Mouse (Mus musculus) natural killer cell, adult 2 months (primary cell): ENCODE measurements around the gene Zfp566.
"Not testable (repeated sequence)": the region's sequence is repeated elsewhere in the genome, so short reads cannot be mapped to it uniquely, and the experiment has no call there.

Source experiments
- DNase-seq, 2 experiments: peaks; one replicate each; pipeline ENCODE4 v3.0.0; 2022; ENCODE audit warnings: low spot score in 2 of 2

Zfp566 gene

DNA sequence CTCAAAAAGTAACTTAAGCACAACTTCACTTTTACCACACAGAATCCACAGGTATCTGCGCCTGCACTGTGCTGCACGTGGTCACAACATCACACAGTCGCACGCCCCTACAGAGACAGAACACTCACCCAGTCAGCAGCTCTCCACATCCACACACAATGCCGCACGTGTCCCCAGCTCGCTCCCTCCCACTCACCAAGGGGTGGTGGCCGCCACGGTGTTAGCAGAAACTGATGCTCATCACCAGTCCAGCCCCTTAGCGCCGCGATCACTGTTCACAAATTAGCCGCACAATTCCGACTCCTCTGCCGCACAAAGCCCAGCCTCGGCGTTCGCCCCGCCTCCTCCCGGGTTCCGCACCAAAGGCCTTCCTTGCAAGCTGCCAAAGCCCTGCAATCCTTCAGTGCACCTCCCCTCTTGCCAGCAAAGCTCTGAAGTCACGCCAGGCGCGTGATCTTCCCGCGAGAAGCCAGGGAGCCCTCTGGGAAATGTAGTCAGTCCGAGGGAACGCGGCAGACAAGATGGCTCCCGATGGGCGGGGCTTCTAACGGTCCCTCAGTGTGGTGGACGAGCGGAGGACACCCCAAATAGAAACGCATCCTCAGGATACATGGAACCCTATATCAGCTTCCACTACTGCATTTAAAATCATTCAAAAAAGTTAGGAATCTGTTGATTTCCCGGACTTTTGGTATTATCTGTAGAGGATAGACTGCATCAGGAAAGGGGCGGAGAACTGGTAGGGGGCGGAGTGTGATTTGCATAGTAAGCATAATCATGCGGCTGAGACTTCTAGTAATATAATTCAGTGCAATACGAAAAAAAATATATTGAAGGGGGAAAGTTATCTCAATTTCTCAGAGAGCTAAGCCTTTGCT, at the start of gene Zfp566, which contains the start of gene Gm26920:
TSS of gene Zfp566 (minus strand) at position 436 of the 878 bp plus-strand sequence.
TSS of gene Gm26920 (minus strand) at position 319 of the 878 bp plus-strand sequence.
- DNase-seq = peak; percentile 94

GRCm38 (mm10) chr7:30136826-30137225, 46.5 kb upstream of the Zfp566 start:
- no peak for DNase-seq

- DNase-seq = no peak
Observed at GRCm38 (mm10) chr7:30132396-30132795, 42.1 kb upstream of the Zfp566 start.

GRCm38 (mm10) chr7:30129900-30130299, 39.6 kb upstream of the Zfp566 start:
- no peak for DNase-seq

DNA sequence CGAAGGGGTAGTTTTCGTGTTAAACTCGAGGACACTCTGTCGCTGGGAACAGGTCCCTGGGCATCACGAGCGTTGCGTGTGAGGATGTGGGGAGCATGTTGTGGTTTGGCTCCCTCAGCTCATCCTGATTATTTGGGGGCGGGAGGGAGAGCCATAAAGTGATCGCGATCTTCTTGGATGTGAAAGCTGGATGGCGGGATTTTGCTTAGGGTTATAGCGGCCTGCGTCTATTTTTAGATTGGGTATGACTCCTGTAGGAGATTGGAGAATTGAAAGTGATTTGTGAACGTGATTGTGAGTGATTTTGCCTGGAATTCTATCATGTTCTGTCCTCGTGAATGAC, 31.8 kb upstream of the Zfp566 start:
- DNase-seq = no peak

DNA sequence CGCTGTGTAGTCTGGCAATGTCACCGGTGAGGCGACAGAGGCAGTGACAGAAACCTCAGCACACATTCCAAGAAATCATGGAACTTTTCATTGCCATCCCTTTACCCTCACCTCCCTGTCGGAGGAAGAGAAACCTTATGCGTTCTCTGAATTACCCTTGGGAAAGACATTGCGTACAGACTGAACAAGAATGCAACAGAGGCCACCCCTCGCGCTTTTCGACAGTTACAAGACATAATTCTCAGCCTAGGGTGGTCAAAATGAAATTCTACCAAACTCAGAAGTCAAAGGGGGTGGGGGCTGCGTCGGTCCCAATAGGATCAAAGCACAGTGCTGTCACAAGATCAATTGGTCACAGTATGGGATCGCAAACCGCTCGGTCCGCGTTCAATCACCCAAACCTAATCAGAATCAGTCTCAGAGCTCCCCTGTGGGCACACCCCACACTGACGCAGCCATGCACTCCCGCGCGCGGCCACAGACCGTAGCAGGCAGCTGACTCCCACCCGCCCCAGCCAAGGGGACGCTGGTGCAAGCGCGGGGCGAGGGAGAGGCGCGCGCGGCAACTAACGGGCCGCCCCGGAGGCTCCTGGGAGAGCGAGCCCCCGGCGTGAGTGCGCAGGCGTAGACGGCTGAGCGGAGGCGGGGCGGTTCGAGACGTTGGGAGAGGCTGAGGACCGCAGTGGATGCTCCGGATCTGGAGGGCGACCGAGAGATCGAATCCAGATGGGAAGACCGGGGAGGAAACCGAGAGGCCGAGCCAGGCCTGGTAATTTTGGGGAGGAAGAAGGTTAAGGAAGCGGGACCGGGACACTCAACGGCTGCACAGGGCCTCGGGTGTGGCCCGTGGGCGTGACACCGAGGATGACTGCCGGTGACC, 31.2 kb upstream of the Zfp566 start, which contains the start of gene Zfp382:
TSS of gene Zfp382 (plus strand) at position 635 of the 880 bp plus-strand sequence.
- DNase-seq = peak; percentile 74 to 88

DNA sequence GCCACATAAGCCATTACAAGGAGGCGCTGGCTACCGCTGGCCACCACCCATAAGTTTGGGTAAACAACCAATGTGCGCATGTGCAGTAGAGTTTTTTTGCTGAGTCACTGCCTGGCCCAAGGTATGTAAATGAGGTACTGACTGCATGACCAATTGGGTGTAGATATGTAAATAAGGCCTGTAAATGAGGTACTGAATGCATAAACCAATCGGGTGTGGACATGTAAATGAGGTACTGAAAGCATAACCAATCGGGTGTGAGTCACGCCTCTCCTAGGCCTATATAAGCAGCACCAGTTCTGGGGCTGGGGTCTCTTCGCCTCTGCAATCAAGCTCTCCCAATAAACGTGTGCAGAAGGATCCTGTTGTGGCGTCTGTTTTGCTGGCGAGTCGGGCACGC, 27.6 kb upstream of the Zfp566 start:
- not testable (repeated sequence) for DNase-seq

DNA sequence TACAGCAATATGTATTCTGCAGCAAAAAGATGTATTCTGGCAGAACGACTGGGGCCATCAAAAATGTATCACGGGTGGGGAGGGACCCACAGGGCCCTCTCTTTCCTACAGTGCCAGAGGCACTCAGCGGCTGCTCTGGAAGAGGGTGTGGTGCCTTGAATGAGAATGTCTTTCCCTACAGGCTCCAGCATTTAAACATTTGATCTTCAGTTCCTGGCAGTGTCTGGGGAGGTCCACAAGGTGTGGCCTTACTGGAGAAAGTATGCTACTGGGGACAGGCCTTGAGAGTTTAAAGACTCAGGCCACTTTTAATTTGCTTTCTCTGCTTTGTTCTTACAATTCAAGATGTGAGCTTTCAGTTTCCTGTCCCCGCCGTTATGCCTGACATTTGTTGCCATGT, 25.7 kb upstream of the Zfp566 start:
- DNase-seq = no peak

DNA sequence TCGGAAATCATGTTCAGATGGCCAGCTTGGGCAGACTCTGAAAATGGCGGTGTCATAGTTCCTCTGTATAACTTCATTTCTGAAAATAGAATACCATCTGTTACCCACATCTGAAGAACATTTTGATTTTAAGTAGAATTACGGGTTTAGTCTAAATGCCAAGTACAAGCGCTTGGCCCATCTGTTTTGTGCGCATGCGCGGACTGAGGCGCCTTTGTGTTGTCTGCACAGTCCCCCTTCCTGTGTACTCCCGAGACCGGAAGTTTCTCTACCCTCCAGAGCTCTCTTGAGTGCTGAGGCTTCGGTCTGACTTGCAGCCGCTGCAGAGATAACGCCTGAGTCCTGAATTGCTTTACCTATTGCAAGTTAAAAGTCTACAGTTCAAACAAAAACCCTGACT, 9.0 kb upstream of the Zfp566 start:
- peak; percentile 68 to 70 for DNase-seq

- DNase-seq = no peak
Observed at GRCm38 (mm10) chr7:30095551-30096125, 5.3 kb upstream of the Zfp566 start.

- DNase-seq = peak; percentile 75 to 80
Observed at GRCm38 (mm10) chr7:30094646-30095429, 4.5 kb upstream of the Zfp566 start, which contains the start of gene Zfp260. Gene Zfp260 (plus strand): TSS chr7:30094777.

DNA sequence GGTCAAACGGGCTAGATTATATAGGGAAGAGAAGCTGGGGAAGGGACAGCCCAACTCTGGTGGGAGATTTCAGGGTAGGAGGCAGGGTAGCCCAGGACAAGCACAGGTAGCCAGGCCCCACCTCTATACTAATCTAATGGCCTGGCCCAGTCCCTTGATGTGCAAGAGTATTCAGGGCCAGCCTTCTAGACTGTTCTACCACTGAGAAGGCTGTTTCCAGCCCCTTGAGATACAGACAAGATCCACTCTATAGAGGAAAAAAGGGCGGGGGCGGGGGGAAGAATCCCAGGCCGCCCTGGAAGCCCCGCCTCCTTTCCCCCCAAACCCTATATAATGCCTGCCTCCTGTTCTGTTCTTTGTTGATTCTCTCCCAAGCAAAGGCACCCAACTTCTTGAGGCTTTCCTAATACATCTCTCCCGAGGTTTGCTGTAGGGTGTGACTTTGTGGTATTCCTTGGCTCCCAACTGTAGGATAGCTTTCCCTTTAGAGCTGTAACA, 3.6 kb upstream of the Zfp566 start:
- DNase-seq = no peak

DNA sequence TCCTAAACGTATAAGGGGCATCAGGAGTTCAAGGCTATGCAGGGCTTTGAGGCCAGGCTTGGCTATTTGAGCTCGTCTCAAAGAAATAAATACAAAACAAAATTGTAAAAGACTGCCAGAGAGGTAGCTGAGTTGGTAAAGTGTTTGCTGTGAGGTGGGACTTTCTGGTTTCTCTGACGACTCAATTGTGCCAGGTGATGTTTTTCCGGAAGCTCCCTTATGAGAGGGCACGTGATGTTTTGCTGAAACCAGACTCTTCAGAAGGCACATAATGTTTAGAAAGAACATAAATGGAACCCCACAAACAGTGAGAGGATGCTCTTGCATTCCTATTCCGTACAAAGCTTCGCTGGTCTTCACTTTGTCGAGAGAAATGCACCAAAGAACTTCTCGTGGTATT, 2.3 kb upstream of the Zfp566 start:
- no peak for DNase-seq

DNA sequence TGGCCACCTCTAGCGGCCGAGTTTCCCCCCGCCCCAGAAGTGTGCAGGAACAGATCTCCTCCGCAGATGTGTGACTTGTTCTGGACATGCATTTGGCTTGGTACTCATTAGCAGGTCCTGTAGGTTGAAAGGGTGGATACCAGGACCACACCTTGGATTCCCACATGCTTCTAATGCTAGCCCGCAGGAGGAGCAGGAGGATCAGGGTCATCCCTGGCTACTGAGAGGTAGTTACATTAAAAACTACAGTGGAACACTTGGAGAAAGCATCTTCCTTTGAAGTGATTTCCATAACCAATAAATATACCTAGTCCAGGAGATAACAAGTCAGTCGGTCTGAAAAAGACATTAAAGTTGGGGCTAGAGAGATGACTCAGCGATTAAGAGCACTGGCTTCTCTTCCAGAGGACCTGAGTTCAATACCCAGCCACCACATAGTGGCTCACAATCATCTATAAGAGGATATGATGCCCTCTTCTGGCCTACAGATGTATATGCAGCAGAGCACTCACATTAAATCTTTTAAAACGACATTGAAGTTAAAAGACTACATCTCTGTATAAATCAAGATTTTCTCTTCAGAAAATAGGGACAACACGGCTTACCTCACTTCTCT, 751 bp upstream of the Zfp566 start:
- DNase-seq = peak; percentile 11 to 18

GRCm38 (mm10) chr7:30089405-30089804, 922 bp downstream of the Zfp566 start:
- DNase-seq = no peak

DNA sequence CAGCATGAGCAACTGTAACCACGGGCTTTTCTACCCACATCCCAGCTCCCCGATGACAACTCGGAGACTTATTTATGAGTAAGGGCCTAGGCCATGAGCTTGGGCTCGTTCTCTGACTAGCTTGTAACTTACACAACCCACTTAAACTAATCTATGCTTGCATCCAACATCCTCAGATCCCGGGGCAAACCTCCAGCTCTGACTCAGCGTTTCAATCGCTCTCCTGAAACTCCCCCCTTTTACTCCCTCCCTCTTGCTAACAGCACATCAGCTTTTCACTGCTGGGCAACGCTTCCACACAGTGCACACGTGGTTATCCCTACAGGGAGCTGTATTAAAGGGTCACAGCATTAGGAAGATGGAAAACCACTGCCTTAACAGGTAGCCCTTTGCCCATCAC, 3.8 kb downstream of the Zfp566 start:
- DNase-seq = no peak

GRCm38 (mm10) chr7:30072146-30073028, 17.9 kb downstream of the Zfp566 start, which contains the start of gene Zfp82:
Gene Zfp82 (minus strand): TSS chr7:30072900.
- DNase-seq = peak; percentile 68 to 79

GRCm38 (mm10) chr7:30064622-30065021, 25.7 kb downstream of the Zfp566 start:
- DNase-seq = no peak

DNA sequence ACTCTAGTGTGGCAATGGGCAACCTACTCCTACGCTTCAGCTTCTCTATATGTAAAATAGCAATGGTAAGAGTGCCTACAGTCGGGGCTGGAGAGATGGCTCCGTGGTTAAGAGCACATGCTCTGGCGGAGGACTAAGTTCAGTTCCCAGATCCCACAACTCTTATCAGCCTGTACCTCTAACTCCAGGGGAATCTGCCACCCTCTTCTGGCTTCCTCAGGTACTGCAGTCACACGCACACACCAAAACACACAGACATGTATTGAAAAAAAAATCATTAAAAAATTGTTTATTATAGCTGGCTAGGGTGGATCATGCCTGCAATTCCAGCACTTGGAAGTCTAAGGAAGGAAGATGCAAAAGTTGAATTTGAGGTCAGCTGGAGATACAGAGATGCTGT, 27.8 kb downstream of the Zfp566 start:
- DNase-seq = no peak

DNA sequence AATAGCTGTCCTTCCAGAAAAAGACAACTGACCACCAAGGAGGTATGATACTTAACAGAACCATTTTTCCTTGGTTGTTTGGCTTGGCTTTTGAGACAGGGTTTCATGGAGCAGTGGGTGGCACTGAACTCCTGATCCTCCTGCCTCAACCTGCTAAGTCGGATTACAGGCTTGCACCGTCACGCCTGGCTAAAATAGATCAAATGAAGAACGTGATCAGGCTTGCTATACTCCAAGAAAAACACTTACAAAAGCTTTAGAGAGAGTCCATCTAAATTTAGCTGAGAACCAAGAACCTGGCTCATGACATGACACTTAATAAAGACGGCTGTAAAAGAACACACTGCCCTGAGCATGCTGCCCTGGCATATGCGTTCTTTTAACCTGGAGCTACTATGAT, 30.0 kb downstream of the Zfp566 start:
- no peak for DNase-seq
